Mouse (Mus musculus) T-helper 2 cell (primary cell): Measurements from ENCODE around the gene Ndufb10.

Experiments
- in situ Hi-C: fragments of 300-600 bp; cut with MboI, MseI; formaldehyde crosslinking; loops from one replicate; pipeline ENCODE4 v1.15.1; 2025; ENCODE audit warnings: high pct_unique_total_duplicates

Gene Ndufb10

DNA sequence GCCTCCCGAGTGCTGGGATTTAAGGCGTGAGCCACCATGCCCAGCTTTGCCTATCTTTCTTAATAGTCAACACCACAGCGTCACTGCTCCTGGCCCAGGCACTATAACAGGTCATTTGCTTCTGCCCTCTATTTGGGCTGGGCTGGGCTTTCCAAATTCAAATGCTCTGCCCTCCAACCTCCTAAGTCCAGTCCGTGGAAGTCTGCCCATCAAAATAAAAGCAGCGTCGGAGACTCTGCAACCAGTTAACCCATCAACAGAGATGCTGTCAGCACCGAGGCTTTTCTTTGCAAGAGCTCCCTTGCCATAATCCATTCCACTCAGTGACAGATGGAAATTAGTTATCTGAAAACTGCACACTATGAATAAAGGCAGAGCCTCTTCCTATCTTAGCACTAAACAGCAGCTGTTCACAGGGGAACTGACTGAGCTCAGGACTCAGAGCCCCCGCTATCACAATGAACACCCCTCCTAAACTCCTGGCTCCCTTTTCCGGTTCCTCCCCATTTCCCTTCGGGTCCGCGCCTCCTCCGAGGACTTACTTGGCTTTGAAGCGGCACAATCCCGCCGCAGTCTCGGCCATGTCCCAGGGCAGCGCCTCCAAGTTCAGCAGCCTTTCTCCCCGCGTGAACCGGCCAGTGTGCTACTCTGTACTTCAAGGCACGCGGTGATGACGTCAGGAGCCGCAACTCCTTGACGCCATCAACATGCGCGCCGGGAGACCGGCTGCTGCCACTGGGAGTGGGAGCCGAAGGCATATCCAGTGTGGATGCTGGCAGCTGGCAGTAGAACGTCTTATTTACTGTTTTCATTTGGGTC lies 17.1 kb downstream of the Ndufb10 start, which contains the start of gene Tbl3:
TSS of gene Tbl3 (minus strand) at position 679 of the 819 bp plus-strand sequence.
- in situ Hi-C loops: no loop called here

DNA sequence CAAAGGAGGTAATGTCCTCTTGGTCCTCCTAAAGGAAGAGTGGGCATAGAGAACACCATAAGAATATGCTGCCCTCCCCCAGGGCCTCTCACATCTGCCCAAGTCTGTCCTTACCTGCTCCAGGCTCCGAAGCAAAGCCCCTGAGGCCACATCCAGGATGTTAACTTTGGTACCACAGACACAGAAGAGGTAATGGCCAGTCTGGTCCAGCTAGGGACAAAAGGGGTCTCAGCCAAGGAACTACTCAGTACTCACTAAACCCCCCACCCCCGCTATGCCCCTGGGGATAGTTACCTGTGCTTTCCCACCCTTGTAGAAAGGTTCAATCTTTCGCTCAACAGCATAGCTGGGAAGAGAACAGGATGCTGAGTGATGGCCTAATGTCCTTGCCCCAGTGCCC lies 18.5 kb downstream of the Ndufb10 start:
- in situ Hi-C loops: no loop called here

DNA sequence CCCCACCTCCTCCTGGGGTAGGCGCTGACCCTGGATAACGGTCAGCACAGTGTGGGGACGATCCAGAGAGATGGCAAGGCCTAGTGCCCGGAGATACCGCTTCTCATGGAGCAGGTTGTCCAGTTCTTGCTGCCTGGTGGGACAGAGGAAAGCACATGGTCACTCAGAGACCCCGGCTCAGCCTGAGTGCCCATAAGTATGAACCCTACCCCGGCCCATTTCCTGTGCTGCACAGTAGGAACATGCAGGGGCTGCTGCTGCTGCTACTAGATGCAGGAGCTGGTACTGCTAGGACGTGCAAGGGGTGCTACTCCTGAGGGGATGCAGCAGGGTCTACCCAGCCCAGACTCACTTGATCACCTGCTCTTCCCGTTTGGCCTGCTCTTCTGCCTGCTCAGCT lies 23.0 kb downstream of the Ndufb10 start:
- in situ Hi-C loops: no loop called here

DNA sequence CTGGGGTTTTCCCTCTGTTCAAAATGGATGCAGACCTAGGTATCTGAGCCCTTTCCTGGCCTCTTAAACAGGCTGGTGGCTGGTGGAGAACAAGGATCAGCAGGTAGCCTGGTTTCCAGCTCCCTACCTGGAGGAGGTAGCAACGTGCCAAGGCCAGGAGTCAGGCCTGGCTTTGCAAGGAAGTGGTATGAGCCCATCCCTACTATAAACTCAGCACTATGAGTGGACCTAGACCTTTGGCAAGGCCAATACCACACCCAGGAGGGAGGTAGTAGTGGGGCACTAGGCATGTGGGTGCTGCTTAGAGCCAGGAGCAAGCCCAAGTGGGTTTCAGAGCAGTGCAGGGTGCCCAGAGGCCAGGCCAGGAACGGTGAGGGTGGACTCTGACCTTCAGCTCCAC lies 24.8 kb downstream of the Ndufb10 start:
- in situ Hi-C loops: no loop called here

DNA sequence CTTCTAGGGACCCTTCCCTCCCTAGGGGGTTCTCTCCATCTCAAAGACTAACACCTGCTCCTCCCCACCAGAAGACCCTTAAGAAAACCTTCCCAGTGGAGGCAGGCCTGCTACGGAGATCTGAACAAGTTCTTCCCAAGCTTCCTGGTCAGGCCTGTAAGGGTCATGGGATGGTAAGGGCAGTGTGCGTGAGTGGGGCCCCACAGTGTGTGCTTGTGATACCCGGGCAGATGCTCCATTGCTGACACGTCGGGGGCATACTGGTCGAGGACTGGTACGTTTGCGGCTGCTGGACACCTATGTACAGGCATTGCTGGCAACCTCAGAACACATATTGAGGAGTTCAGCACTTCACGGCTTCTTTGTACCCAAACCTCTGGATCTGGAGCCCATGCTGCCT lies 25.6 kb downstream of the Ndufb10 start:
- in situ Hi-C loops: no loop called here

DNA sequence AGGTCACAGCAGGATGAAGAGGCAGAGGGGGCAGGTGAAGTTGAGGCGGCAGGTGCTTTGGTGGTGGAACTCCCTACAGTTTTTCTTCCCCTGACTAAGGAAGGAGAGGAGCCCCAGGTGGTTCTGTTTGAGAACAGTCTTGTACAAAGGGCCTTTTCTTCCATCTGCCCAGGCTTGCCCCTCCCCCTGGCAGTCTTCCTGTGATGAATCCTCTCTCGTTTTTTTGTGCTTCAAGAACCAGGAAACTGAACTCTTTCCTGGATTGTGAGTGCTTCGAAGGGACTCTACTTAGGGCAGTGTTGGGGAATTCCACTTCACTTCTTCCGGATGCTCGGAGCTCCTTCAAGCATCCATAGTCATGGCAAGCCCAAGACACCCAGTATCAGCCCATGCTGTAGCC lies 26.3 kb downstream of the Ndufb10 start:
- in situ Hi-C loops: no loop called here

DNA sequence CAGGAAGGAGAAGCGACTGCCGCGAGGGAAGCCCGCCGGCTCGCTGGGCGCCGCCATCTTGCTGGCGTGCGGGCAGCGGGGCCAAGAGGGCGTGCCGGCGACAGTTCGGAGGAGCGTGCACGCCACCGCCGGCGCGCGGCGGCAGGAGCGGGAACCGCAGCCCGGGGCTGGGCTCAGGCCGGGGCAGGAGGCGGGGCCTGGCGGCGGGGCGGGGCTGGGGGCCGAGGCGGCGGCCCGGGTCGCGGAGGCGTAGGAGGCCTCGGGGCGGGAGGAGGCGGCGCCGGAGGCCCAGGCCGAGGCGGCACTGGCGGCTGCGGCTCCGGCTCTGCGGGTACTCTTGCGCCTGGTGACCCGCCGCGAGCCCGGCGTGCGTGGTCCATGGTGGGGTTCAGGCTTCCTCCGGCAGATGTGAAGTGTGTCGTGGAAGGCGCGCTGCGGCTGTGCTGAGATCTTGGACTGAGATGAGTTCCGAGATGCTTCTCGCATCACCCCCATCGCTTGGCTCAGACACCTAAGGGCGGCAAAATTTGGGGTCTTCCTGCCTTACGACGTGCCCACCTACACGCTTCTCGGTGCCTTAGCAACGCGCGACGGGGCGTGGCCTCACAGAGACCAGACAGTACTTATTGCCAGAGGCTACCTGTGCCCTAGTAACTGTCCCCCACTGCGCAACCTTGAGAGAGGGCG lies 28.1 kb downstream of the Ndufb10 start, which contains the start of the genes Gfer and Noxo1:
TSS of gene Gfer (minus strand) at position 146 of the 687 bp plus-strand sequence.
TSS of gene Noxo1 (plus strand) at position 224 of the 687 bp plus-strand sequence.
- in situ Hi-C loops: no loop called here

DNA sequence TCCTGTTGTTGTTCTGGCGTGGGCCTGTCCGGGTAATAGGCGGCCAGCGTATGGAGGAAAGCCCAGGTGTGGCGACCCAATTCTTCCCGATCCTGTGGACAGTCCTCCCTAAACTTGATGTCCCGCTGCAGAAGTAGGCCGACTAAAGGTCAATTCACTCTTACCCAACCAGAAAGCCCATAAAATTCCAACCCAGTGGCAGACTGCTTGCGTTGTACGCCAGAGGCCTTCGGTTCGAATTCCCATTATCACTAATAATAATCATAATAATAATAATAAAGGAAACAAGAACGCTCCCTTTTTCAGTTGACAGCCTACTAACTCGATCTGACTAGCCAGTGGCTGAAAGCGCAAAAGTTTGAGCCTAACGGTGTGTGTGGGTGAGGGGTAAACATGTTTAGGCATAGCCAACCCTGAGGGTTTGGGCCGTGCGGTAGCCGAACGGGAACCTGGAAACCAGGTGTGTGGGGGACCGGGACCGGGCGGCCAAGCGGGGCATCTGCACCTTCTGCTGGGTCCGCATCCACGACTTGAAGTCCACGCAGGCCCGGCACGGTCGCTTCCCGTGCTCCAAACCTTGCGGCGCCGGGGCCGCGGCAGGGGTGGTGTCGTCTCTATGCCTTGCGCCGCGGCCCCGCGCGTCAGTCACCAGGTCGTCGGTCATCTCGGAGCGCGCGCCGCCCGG lies 28.8 kb downstream of the Ndufb10 start:
- in situ Hi-C loops: no loop called here

DNA sequence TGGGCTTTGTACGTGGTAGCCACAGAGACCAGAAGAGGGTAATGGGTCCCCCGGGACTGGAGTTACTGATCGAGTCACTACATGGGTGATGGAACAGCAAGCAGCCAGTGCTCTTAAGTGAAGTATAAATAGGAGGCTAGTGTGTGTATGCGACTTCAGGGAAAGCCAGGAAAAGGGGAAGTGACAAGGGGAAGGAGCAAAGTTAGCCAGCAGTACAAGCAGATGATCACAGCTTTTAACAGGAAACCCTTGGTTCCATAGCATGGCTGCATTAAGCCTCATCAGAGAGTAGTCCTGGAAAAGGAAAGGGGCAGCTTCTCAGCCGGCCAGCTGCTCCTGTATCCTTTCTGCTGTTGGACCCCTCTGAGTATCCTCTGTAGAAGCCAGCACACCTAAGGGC lies 31.9 kb downstream of the Ndufb10 start:
- in situ Hi-C loops: no loop called here

DNA sequence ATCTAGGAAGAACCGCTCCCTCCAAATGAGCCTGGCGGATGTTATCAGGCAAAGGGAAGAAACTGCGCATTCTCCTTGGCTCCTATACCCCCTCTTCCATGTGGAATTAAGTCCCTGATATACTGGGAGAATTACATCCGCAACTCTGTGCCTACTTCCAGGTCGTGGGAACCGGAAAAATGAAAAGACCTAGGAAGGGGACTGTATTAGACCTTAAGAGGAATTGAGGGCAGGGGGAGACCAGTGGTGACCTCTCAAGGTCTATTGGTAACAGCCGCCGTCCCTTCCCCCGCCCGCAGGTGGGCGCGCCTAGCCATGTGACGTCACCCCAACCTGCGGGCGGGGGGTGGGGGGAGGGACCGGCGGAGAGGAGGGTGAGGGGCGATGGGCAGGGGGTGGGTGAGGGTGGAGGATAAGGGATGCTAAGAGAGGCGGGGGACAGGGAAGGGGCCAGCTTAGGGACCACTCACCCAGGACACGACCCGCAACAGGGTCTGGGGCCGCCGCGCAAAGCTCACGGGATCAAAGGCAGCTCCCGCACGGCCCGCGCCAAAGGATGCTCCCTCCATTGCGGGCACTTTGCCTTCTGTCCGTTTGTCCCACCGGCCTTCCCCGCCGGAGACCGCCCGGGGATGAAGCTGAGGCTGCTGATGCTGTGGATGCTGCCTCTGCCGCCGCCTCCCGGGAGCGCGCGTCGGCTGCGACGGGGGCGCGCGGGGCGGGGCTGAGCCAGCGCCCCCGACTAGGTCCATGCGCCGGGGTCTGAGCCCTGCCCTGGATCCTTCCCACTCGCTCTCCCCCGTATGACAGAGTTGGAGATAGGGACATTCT lies 34.8 kb downstream of the Ndufb10 start, which contains the start of gene Syngr3:
TSS of gene Syngr3 (minus strand) at position 705 of the 831 bp plus-strand sequence.
- in situ Hi-C loops: no loop called here

DNA sequence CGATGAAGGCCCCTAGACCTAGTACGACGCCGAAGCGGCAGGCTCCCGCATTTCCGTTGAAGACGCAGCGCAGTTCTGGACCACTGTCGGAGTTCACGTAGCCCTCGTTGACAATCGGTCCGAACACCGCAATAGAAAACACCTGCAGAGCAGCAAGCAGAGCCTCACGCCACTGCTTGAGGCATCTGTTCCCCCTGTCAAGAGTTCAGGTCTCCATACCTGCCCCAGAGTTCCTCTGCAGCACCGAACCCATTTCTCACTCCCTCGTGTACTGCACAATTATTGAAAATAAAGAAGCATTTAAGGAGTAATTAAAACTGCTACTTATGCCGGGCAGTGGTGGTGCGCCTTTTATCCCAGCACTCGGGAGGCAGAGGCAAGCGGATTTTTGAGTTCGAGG lies 36.7 kb downstream of the Ndufb10 start:
- in situ Hi-C loops: no loop called here

DNA sequence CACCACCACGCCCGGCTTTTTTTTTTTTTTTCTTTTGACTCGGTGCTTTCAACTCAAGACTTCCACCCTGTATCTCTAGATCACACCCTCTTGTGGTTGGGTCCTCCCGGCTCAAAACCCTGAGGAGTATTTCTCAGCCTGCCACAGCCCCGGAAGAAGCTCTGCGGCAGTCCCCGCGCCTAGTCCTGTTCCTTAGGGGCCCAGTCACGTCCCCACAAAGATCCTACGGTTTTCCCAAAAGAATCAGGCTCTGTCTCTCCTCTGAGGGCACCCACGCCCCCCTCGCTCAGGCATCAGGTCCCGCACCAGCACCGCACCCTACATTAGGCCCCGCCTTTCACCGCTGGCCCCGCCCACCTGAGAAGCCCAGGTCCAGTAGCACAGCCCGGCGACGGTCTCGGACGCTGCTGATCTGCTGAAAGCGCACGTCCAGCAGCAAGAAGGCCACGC lies 37.1 kb downstream of the Ndufb10 start:
- in situ Hi-C loops: no loop called here

DNA sequence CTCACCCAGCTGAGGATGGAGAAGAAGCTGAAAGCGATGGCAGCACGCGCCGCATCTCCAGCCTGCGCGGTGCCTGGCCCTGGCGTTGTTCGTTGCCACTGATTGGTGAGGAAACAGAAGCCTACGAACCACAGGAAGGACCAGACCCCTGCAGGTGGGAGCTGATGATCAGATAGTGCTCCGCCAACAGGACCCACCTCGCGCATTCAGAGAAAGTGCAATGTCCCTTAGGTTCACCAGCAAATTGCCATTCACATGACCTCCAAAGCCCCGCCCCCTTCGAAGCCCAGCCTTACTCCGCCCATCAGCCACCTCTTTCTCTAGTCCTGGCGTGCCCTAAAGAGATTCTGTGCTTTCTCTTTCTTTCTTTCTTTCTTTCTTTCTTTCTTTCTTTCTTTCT lies 37.8 kb downstream of the Ndufb10 start:
- in situ Hi-C loops: no loop called here

DNA sequence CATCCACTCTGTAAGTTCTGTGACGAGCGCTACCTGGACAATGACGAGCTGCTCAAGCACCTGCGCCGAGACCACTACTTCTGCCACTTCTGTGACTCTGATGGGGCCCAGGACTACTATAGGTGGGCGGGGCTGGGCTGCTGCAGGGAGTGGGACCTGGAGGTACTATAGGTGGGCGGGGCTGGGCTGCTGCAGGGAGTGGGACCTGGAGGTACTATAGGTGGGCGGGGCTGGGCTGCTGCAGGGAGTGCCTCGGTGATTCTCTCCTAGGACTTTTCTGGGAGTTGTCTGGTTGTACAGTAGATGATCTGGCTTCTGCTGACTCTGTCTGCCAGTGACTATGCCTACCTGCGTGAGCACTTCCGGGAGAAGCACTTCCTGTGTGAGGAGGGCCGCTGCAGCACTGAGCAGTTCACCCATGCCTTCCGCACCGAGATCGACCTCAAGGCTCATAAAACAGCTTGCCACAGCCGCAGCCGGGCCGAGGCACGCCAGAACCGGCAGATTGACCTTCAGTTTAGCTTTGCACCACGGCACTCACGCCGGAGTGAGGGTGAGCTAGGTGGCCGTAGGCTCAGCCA lies 46.7 kb downstream of the Ndufb10 start:
- in situ Hi-C loops: no loop called here

DNA sequence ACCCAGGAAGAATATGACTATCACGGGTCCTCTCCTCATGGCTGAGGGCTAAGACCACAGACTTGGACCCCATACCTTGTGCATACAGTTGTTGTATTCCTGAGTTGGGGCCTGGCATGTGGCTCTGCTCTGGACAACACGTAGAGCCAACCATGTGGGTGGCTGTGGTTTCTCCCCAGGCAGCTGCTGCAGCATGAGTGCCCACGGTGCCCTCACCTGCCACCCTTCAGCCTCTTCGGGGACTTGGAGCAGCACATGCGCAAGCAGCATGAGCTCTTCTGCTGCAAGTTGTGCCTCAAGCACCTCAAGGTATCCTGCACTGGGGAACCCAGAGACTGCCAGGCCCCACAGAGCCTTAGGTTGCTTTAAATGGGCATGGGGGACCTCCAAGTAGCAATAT lies 47.4 kb downstream of the Ndufb10 start:
- in situ Hi-C loops: no loop called here

DNA sequence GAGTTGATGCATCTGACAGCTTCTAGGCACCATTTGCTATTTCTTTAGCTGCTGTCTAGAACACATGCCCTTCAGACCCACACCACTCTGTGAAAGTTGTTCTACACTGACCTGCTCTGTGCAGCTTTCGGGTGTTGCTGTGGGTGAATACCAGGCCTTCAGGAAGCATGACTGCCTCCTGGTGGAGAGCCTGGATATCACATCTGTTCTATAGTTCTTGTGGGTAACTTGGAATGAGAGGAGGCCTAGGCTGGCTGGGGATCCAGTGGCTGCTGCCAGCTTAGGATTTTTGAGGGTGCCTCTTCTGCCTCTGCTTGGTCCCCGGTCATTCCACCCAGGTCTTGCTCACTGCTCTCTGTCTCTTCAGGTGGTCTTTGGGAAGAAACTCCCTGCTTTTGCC lies 48.1 kb downstream of the Ndufb10 start:
- in situ Hi-C loops: no loop called here

DNA sequence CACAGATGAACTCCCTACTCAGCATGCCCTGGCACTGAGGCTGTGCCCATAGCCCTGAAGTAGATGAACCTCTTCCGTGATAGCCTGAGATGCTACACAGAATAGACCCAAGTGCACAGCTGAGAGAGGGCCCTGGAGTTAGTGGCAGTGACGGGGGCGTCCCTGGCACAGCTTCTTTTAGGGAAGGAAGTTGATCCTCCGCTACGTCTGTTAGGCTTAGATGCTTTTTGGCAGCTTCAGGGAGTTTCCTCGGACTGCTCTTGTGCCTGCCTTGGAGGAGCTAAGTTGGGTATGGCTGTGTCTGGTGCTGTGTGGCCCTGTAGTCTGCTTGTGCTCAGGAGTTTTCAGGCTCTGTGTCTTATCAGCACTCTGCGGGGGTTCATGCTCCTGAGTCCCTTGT lies 50.0 kb downstream of the Ndufb10 start:
- in situ Hi-C loops: no loop called here

DNA sequence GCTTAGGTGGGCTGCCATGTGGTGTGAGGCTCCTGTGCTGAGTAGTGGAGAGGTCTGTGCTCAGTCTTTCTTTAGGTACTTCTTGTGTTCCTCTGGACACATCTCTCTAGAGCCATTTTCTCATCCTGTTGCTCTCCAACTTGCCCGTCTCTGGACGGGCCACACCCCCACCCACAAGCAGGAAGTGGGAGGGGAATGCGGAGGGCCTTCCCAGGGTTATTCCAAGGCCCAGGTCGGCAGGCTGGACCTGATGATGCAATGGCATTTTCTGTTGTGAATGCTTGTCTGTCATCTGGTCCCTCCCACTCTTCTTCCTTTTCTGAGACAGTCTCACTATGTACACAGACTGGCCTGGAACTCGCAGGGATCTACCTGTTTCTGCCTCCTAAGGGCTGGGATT lies 52.1 kb downstream of the Ndufb10 start:
- in situ Hi-C loops: no loop called here
